ENCODE assay signal across 12 mouse cellular contexts in genomic region chr10:15321480-15321879, GRCm38 (mm10).
"Had no signal": no experiment of that assay in that cellular context is flagged by ENCODE, and none has a peak within 500 bp of the region (broad histone marks: within the 10 kb centered on the region; RNA-seq: fewer than 3 reads in every experiment).

No protein-coding gene starts in this region.

- DNase-seq: lung, adult 18-20 months; lung, embryonic 14.5 days; lung, postnatal 4 days; right cerebral cortex, postnatal 14 days; thymus, adult 18-20 months; thymus, postnatal 14 days; thymus, postnatal 36 days had no signal

- H3K9me3 ChIP-seq: megakaryocyte, embryonic 14.5 days; midbrain, embryonic 12.5 days; midbrain, embryonic 15.5 days; neural tube, embryonic 12.5 days had no signal

- H3K9ac ChIP-seq: liver, embryonic 14.5 days; lung, embryonic 14.5 days; midbrain, embryonic 12.5 days; midbrain, embryonic 15.5 days; neural tube, embryonic 12.5 days had no signal

- H3K27ac ChIP-seq: liver, embryonic 14.5 days; midbrain, embryonic 12.5 days; midbrain, embryonic 15.5 days; neural tube, embryonic 12.5 days had no signal

- H3K36me3 ChIP-seq: midbrain, embryonic 12.5 days; midbrain, embryonic 15.5 days; neural tube, embryonic 12.5 days had no signal

- H3K27me3 ChIP-seq: megakaryocyte, embryonic 14.5 days; midbrain, embryonic 12.5 days; midbrain, embryonic 15.5 days; neural tube, embryonic 12.5 days had no signal

- H3K4me1 ChIP-seq: megakaryocyte, embryonic 14.5 days; midbrain, embryonic 12.5 days; midbrain, embryonic 15.5 days; neural tube, embryonic 12.5 days had no signal

- H3K4me2 ChIP-seq: lung, embryonic 14.5 days; midbrain, embryonic 12.5 days; midbrain, embryonic 15.5 days; neural tube, embryonic 12.5 days had no signal

- ATAC-seq: midbrain, embryonic 15.5 days had no signal

- H3K4me3 ChIP-seq: megakaryocyte, embryonic 14.5 days; midbrain, embryonic 12.5 days; midbrain, embryonic 15.5 days; neural tube, embryonic 12.5 days had no signal
